8 mouse cellular contexts compared by ENCODE assay signal in the genomic region with DNA sequence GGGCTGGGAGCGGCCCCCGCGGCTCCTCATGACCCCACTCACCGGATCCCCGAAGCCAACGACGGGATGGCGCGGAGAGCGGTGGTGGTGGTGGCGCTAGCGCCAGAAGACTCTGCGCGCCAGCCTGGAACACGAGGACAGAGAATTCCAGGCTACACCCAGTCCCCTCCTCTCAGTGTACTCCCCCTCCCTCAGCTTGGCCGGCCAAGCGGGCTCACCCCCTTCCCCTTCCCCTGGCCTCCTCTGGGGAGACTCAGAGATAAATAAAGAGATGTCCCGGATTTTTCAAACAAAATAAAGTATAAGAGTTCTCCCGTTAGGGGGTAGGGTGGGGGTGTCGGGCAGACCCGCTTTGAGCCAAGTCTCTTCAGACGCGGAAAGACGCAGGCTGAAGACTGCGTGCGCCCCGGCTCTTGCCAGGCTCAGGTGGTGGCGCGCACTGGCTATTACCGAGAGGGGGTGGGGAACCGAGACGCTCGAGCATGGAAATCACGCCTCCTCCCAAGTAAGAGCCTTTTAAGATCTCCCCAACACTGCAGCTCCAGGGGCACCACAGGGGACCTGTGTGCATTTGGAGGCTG. TPM values are rescaled to one million over a fixed set of nuclear protein-coding genes. Genes with fewer than 3 reads are reported as not detected.
DNase-seq lines count a peak whose midpoint lies in the region; ATAC-seq and TF ChIP-seq lines count a peak whose summit lies in the region.

Gene Ptchd1 (minus strand): TSS at position 114 of the 581 bp plus-strand sequence.

- no peak for TF ChIP-seq POLR2A in limb, embryonic 14.5 days (IDR thresholded peaks at IDR 0.05; ENCODE audit: borderline replicate concordance, extremely low read depth, insufficient read depth, insufficient read length)

- peak within 1 kb of the TSS; percentile 70 for H3K9ac ChIP-seq in hindbrain, embryonic 13.5 days
- peak within 1 kb of the TSS; percentile 16; the same call in 1 of the 2 replicates for H3K9ac ChIP-seq in limb, embryonic 14.5 days (ENCODE audit: low read depth, low read length, severe bottlenecking)

- H3K4me2 ChIP-seq in hindbrain, embryonic 13.5 days: peak within 1 kb of the TSS; percentile 69
- H3K4me2 ChIP-seq in limb, embryonic 14.5 days (replicated peaks; ENCODE audit: low read depth, low read length, severe bottlenecking): peak within 1 kb of the TSS; percentile 84

- H3K36me3 ChIP-seq in hindbrain, embryonic 13.5 days: no peaks in the 10 kb centered on the region
- H3K36me3 ChIP-seq in limb, embryonic 14.5 days (ENCODE audit: control insufficient read depth, insufficient read depth, low read length): no peaks in the 10 kb centered on the region

- no peaks in the 10 kb centered on the region for H3K4me1 ChIP-seq in hindbrain, embryonic 13.5 days (replicated peaks)
- H3K4me1 ChIP-seq in limb, embryonic 14.5 days (ENCODE audit: control insufficient read depth, insufficient read depth, low read length): no peaks in the 10 kb centered on the region

- peak; percentile 39 for DNase-seq in right cerebral cortex, adult 18-20 months
- no peak for DNase-seq in right cerebral cortex, postnatal 36 days (ENCODE audit: low spot score in 2 of 2)
- DNase-seq in cerebellum, postnatal 25 days: peak; percentile 68 to 76
- DNase-seq in limb, embryonic 14.5 days (ENCODE audit: low spot score): no peak
- peak; percentile 49 to 54 for DNase-seq in right cerebral cortex, postnatal 10 days (ENCODE audit: low spot score in 2 of 2)
- DNase-seq in gastrocnemius, adult 18-20 months (ENCODE audit: low spot score): no peak
- no peak for DNase-seq in thymus, postnatal 25 days

- no peaks in the 10 kb centered on the region for H3K9me3 ChIP-seq in hindbrain, embryonic 13.5 days
- no peaks in the 10 kb centered on the region for H3K9me3 ChIP-seq in limb, embryonic 14.5 days (ENCODE audit: control insufficient read depth, low read length)

- WGBS in hindbrain, embryonic 13.5 days: 29% methylated on average over 33 of the region's 34 CpGs
- WGBS in limb, embryonic 14.5 days: 20% methylated on average over 28 of the region's 34 CpGs

- peak within 1 kb of the TSS; percentile 54 for H3K4me3 ChIP-seq in hindbrain, embryonic 13.5 days
- H3K4me3 ChIP-seq in limb, embryonic 14.5 days (replicated peaks; ENCODE audit: low read length): peak within 1 kb of the TSS; percentile 43

- peaks cover 23% of the 10 kb centered on the region for H3K27me3 ChIP-seq in hindbrain, embryonic 13.5 days
- H3K27me3 ChIP-seq in limb, embryonic 14.5 days (ENCODE audit: control insufficient read depth, insufficient read depth, low read length): peaks cover 48% of the 10 kb centered on the region

- ATAC-seq in hindbrain, embryonic 13.5 days (ENCODE audit: low FRiP score): peak; percentile 84
- no peak for ATAC-seq in limb, embryonic 14.5 days (ENCODE audit: low FRiP score, low read depth)

- peak within 1 kb of the TSS; percentile 76 for H3K27ac ChIP-seq in hindbrain, embryonic 13.5 days
- H3K27ac ChIP-seq in limb, embryonic 14.5 days (replicated peaks; ENCODE audit: low read depth, low read length): no peak within 1 kb of the TSS

RNA-seq across cellular contexts. Expression of gene Ptchd1, which starts in this region (rescaled TPM):
- 9.9 and 13.0 TPM in 2 replicates for polyA plus RNA-seq in hindbrain, embryonic 13.5 days (2015; fragmentation: Nextera tagmentation; extraction: Ambion mirVana)
- polyA plus RNA-seq in limb, embryonic 14.5 days (2012; rRNA removed): 0.85 and 1.1 TPM in 2 replicates
- 2.3 and 3.3 TPM in 2 replicates for polyA plus RNA-seq in limb, embryonic 14.5 days (2014; fragmentation: Nextera tagmentation; extraction: Ambion mirVana)
- under 1 TPM in 1 of 2 experiments, not detected in 1; 0.26 TPM for total RNA-seq in gastrocnemius, adult 18-20 months (2021)

Comparison
In these comparisons a context has a peak if more than half of its experiments do, and no peak if none do; other contexts are left out.
1. DNase-seq: peak in right cerebral cortex, adult 18-20 months (single experiment), cerebellum, postnatal 25 days (2 of 2) and right cerebral cortex, postnatal 10 days (2 of 2); none in right cerebral cortex, postnatal 36 days (0 of 2), limb, embryonic 14.5 days (single experiment), gastrocnemius, adult 18-20 months (single experiment) and thymus, postnatal 25 days (single experiment).